ENCODE assay signal across 16 mouse cellular contexts in genomic region chr10:83666556-83666955, GRCm38 (mm10).
"Had no signal": no experiment of that assay in that cellular context is flagged by ENCODE, and none has a peak within 500 bp of the region (broad histone marks: within the 10 kb centered on the region; RNA-seq: fewer than 3 reads in every experiment).

No protein-coding gene starts in this region.

- H3K9me3 ChIP-seq: lung, embryonic 15.5 days; midbrain, embryonic 13.5 days; midbrain, embryonic 15.5 days; neural tube, embryonic 12.5 days had no signal

- H3K36me3 ChIP-seq: lung, embryonic 15.5 days; midbrain, embryonic 13.5 days; midbrain, embryonic 15.5 days; neural tube, embryonic 12.5 days had no signal

- H3K9ac ChIP-seq: liver, embryonic 14.5 days; lung, embryonic 15.5 days; midbrain, embryonic 13.5 days; midbrain, embryonic 15.5 days; neural tube, embryonic 12.5 days had no signal

- H3K4me2 ChIP-seq: lung, embryonic 15.5 days; midbrain, embryonic 11.5 days; midbrain, embryonic 13.5 days; midbrain, embryonic 15.5 days; neural tube, embryonic 12.5 days had no signal

- H3K4me3 ChIP-seq: lung, embryonic 15.5 days; megakaryocyte, embryonic 14.5 days; midbrain, embryonic 13.5 days; midbrain, embryonic 15.5 days; neural tube, embryonic 12.5 days had no signal

- H3K27me3 ChIP-seq: lung, embryonic 15.5 days; midbrain, embryonic 13.5 days; midbrain, embryonic 15.5 days; neural tube, embryonic 12.5 days had no signal

- ATAC-seq: lung, postnatal 0 days; midbrain, embryonic 13.5 days; midbrain, embryonic 15.5 days had no signal

- H3K4me1 ChIP-seq: lung, embryonic 15.5 days; megakaryocyte, embryonic 14.5 days; midbrain, embryonic 13.5 days; midbrain, embryonic 15.5 days; neural tube, embryonic 12.5 days had no signal

- H3K27ac ChIP-seq: liver, embryonic 14.5 days; lung, embryonic 15.5 days; midbrain, embryonic 13.5 days; midbrain, embryonic 15.5 days; neural tube, embryonic 12.5 days had no signal

- DNase-seq: lung, adult 2 months; lung, postnatal 14 days; lung, postnatal 36 days; right cerebral cortex, postnatal 14 days; spleen, adult 18-20 months; thymus, adult 18-20 months; thymus, postnatal 14 days; thymus, postnatal 36 days had no signal
